Mouse (Mus musculus): ENCODE data around the gene Yif1a. TPM values are rescaled to one million over a fixed set of nuclear protein-coding genes. Genes with fewer than 3 reads are reported as not detected.
A peak's percentile ranks its signal among the peaks of the same experiment; 100 is the strongest.

The Yif1a gene
- total RNA-seq, 2 experiments from 2014 or later = 1.9 to 7.1 TPM

DNA sequence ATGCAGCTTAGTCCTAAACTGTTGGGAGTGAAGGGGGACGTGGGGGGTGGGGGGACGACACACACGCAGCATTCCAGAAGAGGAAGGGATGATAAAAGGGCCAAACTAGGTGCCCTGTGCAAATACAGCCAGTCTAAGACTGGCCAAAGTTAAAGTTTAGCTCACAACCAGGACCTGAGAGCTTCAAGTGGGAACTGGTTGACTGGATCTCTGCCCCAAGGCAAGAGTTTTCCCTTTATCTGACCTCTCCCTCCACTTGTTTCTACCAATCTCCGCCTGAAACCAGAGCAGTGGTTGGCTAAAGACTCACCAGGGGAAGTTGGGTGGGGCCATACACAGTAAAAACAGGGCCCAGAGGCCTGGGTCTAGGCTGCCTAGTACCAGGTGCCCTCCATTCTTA, 20.4 kb downstream of the Yif1a start:
- ATAC-seq (replicated peaks; ENCODE audit: low FRiP score, poor library complexity, severe bottlenecking) = no peak

DNA sequence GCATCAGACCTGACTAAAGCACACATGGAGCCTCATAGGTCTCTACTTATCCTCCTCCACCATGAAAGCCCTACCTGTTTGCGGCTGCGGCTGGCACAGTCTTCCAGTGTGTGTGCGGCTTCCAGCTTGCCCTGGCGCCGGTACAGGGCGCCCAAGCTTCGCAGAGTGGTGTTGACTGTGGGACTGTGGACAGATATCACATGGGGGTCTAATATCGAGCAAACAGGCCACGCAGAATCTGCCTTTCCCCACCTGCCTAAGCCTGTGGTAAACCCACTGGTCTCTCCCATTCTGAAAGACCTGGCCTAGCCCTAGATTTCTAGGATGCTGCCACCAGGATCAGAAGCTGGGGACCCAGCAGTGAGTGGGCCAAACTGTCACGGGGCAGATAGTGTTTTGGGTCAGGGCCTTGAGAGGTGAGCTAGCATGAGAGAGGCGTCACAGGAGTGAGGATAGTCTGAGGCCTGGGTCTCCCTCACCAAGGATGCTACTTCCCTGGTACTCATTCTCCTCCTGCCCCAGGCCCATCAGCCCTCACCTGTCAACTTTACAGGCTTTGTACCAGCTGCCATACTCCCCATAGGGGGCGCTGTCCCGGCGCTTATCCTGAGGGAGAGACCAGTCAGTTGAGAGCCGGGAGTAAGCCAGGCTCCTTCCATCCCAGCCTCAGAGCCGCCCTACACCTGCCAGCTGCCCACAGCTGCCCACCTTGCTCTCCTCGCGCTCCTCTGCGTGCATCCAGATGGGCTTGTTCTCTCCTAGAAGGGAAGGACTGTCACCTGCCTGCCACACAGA, 21.5 kb downstream of the Yif1a start:
- no peak for ATAC-seq (replicated peaks; ENCODE audit: low FRiP score, poor library complexity, severe bottlenecking)

- no peak for ATAC-seq (replicated peaks; ENCODE audit: low FRiP score, poor library complexity, severe bottlenecking)
These were observed 25.4 kb downstream of the Yif1a start for GRCm38 (mm10) chr19:5113783-5114182.

GRCm38 (mm10) chr19:5117494-5118383, 29.4 kb downstream of the Yif1a start:
- ATAC-seq (replicated peaks; ENCODE audit: low FRiP score, poor library complexity, severe bottlenecking) = peak; percentile 71

DNA sequence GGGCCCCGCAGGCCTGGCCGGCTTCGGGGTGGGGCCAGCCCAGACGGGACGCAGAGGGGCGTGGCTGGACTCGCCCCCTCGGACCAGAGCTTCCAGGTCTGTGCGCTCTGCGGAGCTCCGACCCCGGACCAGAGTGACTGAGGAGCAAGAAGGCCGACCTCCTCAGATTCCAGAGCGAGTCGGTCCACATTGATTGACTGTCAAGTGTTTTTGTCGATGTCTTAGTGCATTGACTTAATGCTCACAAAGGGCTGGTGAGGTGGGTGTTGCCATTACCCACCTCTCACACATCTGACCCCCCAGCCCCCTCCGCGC, 30.0 kb downstream of the Yif1a start, which contains the start of gene Klc2:
TSS of gene Klc2 (minus strand) at position 177 of the 315 bp plus-strand sequence.
- ATAC-seq (replicated peaks; ENCODE audit: low FRiP score, poor library complexity, severe bottlenecking) = no peak; the same call in 1 of the 2 replicates

DNA sequence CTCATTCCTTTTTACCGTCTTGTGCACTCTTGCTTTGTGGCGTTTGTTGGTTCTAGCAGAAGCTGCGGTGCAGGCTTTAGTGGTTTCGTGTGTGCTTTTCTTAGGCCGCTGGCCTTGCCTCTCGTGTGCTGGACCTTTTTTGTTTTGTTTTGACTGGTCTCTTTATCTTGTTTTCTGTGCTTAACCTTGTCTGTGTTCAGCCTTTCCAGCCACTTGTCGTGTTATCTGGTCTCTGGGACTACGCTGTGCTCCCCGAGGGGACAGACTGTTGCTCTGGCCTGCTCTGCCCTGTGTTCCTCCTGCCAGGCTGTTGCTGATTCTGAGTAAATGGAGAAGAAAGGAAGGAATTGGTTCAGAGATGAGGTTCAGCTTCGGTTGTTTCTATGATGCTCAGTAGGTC, 34.2 kb downstream of the Yif1a start:
- no peak for ATAC-seq (replicated peaks; ENCODE audit: low FRiP score, poor library complexity, severe bottlenecking)

GRCm38 (mm10) chr19:5123241-5123640, 34.9 kb downstream of the Yif1a start:
- ATAC-seq (replicated peaks; ENCODE audit: low FRiP score, poor library complexity, severe bottlenecking) = no peak

DNA sequence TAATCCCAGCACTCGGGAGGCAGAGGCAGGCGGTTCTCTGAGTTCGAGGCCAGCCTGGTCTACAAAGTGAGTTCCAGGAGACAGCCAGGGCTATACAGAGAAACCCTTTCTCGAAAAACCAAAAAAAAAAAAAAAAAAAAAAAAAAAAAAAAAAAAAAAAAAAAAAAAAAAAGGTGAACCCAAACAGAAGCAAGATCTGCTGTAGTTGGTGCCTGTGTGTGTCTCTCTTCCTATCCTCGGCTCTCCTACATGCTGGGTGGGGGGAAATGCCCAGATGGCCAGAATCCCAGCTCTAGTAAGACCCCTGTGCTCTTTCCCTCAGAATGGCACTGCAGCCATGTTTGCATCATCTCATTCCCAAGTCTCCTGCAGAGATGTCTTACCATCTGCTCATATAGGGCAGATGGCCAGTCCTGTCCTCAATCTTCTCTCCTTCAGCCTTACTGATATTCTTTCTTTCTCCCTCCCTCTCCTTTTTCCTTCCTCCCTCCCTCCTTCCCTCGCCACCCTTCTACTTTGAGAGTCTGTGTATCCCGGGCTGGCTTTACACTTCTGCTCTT, 35.8 kb downstream of the Yif1a start:
- ATAC-seq (replicated peaks; ENCODE audit: low FRiP score, poor library complexity, severe bottlenecking) = no peak

- no peak for ATAC-seq (replicated peaks; ENCODE audit: low FRiP score, poor library complexity, severe bottlenecking)
These were observed 41.4 kb downstream of the Yif1a start for GRCm38 (mm10) chr19:5129770-5130169.

DNA sequence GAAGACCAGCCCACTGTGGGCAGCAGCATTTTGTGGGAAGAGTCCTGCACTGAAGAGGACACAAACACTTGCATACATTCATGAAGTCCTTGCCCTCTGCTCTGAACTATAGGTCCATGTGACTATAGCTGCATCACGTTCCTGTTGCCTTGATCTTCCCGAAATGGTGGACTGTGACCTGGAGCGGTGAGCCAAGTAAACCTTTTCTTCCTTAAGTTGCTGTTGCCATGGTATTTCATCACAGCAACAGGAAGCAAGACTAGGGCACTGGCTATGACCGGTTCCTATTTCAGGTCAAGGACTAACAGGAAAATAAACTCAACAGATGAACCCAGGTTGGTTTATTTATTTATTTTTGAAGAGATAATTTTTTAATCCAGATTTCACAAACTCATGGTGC, 42.9 kb downstream of the Yif1a start:
- ATAC-seq (replicated peaks; ENCODE audit: low FRiP score, poor library complexity, severe bottlenecking) = no peak

DNA sequence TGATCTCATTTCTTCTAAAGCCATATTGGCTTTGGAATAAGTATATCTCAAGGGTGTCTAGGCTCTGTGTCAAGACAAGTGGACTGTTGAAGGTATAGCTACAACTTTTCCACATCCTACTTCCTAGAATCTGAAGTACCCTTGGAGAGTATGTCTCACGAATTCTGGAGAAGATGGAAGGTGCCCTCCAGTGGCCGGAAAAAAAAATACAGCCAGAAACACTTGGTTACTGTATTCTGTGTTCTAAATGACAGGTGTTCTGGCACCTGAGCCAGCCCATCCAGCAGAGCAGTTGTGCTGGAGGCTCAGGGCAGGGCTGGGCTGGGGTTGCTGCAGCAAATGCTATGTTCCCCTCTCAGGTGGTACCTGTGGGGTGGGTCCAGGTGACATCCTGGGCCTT, 51.3 kb downstream of the Yif1a start:
- 0 out of 2 replicates have a peak, but pooled peaks have one; percentile 65 for ATAC-seq (replicated peaks; ENCODE audit: low FRiP score, poor library complexity, severe bottlenecking)

Other genes starting within 250 kb of the Yif1a start
- 12.3 and 18.8 TPM in 2 replicates for gene Ccs, start 249.2 kb upstream of the Yif1a start, total RNA-seq (2015; ENCODE audit: low replicate concordance)
- 24.4 and 66.9 TPM in 2 replicates for gene Ccs, start 249.2 kb upstream of the Yif1a start, total RNA-seq (2017; ENCODE audit: low replicate concordance)
- gene Ccdc87, start 249.2 kb upstream of the Yif1a start, total RNA-seq (2015; ENCODE audit: low replicate concordance) = not detected in 2 replicates
- gene Ccdc87, start 249.2 kb upstream of the Yif1a start, total RNA-seq (2017; ENCODE audit: low replicate concordance) = not detected in 2 replicates
- gene Ctsf, start 233.4 kb upstream of the Yif1a start, total RNA-seq (2015; ENCODE audit: low replicate concordance) = 79.7 and 90.9 TPM in 2 replicates
- 51.5 and 94.7 TPM in 2 replicates for gene Ctsf, start 233.4 kb upstream of the Yif1a start, total RNA-seq (2017; ENCODE audit: low replicate concordance)
- gene Actn3, start 210.6 kb upstream of the Yif1a start, total RNA-seq (2015; ENCODE audit: low replicate concordance) = not detected in 2 replicates
- 0.56 TPM in 1 of 2 replicates, not detected in the other for gene Actn3, start 210.6 kb upstream of the Yif1a start, total RNA-seq (2017; ENCODE audit: low replicate concordance)
- 4.0 and 12.1 TPM in 2 replicates for gene Zdhhc24, start 209.9 kb upstream of the Yif1a start, total RNA-seq (2015; ENCODE audit: low replicate concordance)
- 9.6 and 10.5 TPM in 2 replicates for gene Zdhhc24, start 209.9 kb upstream of the Yif1a start, total RNA-seq (2017; ENCODE audit: low replicate concordance)
- 0.84 and 1.5 TPM in 2 replicates for gene Bbs1, start 181.9 kb upstream of the Yif1a start, total RNA-seq (2015; ENCODE audit: low replicate concordance)
- gene Bbs1, start 181.9 kb upstream of the Yif1a start, total RNA-seq (2017; ENCODE audit: low replicate concordance) = 0.42 and 1.2 TPM in 2 replicates
- gene Dpp3, start 160.3 kb upstream of the Yif1a start, total RNA-seq (2015; ENCODE audit: low replicate concordance) = 4.6 and 7.5 TPM in 2 replicates
- 6.0 and 7.3 TPM in 2 replicates for gene Dpp3, start 160.3 kb upstream of the Yif1a start, total RNA-seq (2017; ENCODE audit: low replicate concordance)
- gene Peli3, start 145.4 kb upstream of the Yif1a start, total RNA-seq (2015; ENCODE audit: low replicate concordance) = not detected in 2 replicates
- gene Peli3, start 145.4 kb upstream of the Yif1a start, total RNA-seq (2017; ENCODE audit: low replicate concordance) = not detected in 2 replicates
- 3.7 and 4.4 TPM in 2 replicates for gene Mrpl11, start 126.4 kb upstream of the Yif1a start, total RNA-seq (2015; ENCODE audit: low replicate concordance)
- gene Mrpl11, start 126.4 kb upstream of the Yif1a start, total RNA-seq (2017; ENCODE audit: low replicate concordance) = 1.8 and 7.8 TPM in 2 replicates
- not detected in 2 replicates for gene Npas4, start 98.2 kb upstream of the Yif1a start, total RNA-seq (2015; ENCODE audit: low replicate concordance)
- gene Npas4, start 98.2 kb upstream of the Yif1a start, total RNA-seq (2017; ENCODE audit: low replicate concordance) = not detected in 2 replicates
- gene Slc29a2, start 64.7 kb upstream of the Yif1a start, total RNA-seq (2015; ENCODE audit: low replicate concordance) = not detected in 2 replicates
- gene Slc29a2, start 64.7 kb upstream of the Yif1a start, total RNA-seq (2017; ENCODE audit: low replicate concordance) = not detected in 2 replicates
- gene B4gat1, start 49.7 kb upstream of the Yif1a start, total RNA-seq (2015; ENCODE audit: low replicate concordance) = 0.84 and 1.2 TPM in 2 replicates
- gene B4gat1, start 49.7 kb upstream of the Yif1a start, total RNA-seq (2017; ENCODE audit: low replicate concordance) = not detected in 2 replicates
- 0.38 TPM in 1 of 2 replicates, not detected in the other for gene AC124502.3, start 49.6 kb upstream of the Yif1a start, total RNA-seq (2015; ENCODE audit: low replicate concordance)
- 1.7 TPM in 1 of 2 replicates, not detected in the other for gene AC124502.3, start 49.6 kb upstream of the Yif1a start, total RNA-seq (2017; ENCODE audit: low replicate concordance)
- 0.96 and 10.4 TPM in 2 replicates for gene Brms1, start 47.2 kb upstream of the Yif1a start, total RNA-seq (2015; ENCODE audit: low replicate concordance)
- 12.7 and 17.6 TPM in 2 replicates for gene Brms1, start 47.2 kb upstream of the Yif1a start, total RNA-seq (2017; ENCODE audit: low replicate concordance)
- not detected in 2 replicates for gene Rin1, start 38.1 kb upstream of the Yif1a start, total RNA-seq (2015; ENCODE audit: low replicate concordance)
- gene Rin1, start 38.1 kb upstream of the Yif1a start, total RNA-seq (2017; ENCODE audit: low replicate concordance) = 0.09 TPM in 1 of 2 replicates, not detected in the other
- 0.84 TPM in 1 of 2 replicates, not detected in the other for gene Cd248, start 20.5 kb upstream of the Yif1a start, total RNA-seq (2015; ENCODE audit: low replicate concordance)
- 0.09 and 0.42 TPM in 2 replicates for gene Cd248, start 20.5 kb upstream of the Yif1a start, total RNA-seq (2017; ENCODE audit: low replicate concordance)
- gene Tmem151a, start 3.0 kb upstream of the Yif1a start, total RNA-seq (2015; ENCODE audit: low replicate concordance) = not detected in 2 replicates
- not detected in 2 replicates for gene Tmem151a, start 3.0 kb upstream of the Yif1a start, total RNA-seq (2017; ENCODE audit: low replicate concordance)
- gene Cnih2, start 10.0 kb downstream of the Yif1a start, total RNA-seq (2015; ENCODE audit: low replicate concordance) = not detected in 2 replicates
- gene Cnih2, start 10.0 kb downstream of the Yif1a start, total RNA-seq (2017; ENCODE audit: low replicate concordance) = not detected in 2 replicates
- 14.4 and 23.6 TPM in 2 replicates for gene Rab1b, start 18.5 kb downstream of the Yif1a start, total RNA-seq (2015; ENCODE audit: low replicate concordance)
- gene Rab1b, start 18.5 kb downstream of the Yif1a start, total RNA-seq (2017; ENCODE audit: low replicate concordance) = 19.4 and 22.9 TPM in 2 replicates
- gene Klc2, start 30.0 kb downstream of the Yif1a start, total RNA-seq (2015; ENCODE audit: low replicate concordance) = 4.2 TPM in 1 of 2 replicates, not detected in the other
- 1.4 TPM in 1 of 2 replicates, not detected in the other for gene Klc2, start 30.0 kb downstream of the Yif1a start, total RNA-seq (2017; ENCODE audit: low replicate concordance)
- 7.7 and 8.1 TPM in 2 replicates for gene Pacs1, start 184.6 kb downstream of the Yif1a start, total RNA-seq (2015; ENCODE audit: low replicate concordance)
- gene Pacs1, start 184.6 kb downstream of the Yif1a start, total RNA-seq (2017; ENCODE audit: low replicate concordance) = 5.3 and 7.0 TPM in 2 replicates
- gene Sf3b2, start 206.9 kb downstream of the Yif1a start, total RNA-seq (2015; ENCODE audit: low replicate concordance) = 38.5 and 55.0 TPM in 2 replicates
- 59.6 and 76.3 TPM in 2 replicates for gene Sf3b2, start 206.9 kb downstream of the Yif1a start, total RNA-seq (2017; ENCODE audit: low replicate concordance)
- gene Gal3st3, start 209.8 kb downstream of the Yif1a start, total RNA-seq (2015; ENCODE audit: low replicate concordance) = not detected in 2 replicates
- not detected in 2 replicates for gene Gal3st3, start 209.8 kb downstream of the Yif1a start, total RNA-seq (2017; ENCODE audit: low replicate concordance)
- not detected in 2 replicates for gene Catsper1, start 247.2 kb downstream of the Yif1a start, total RNA-seq (2015; ENCODE audit: low replicate concordance)
- gene Catsper1, start 247.2 kb downstream of the Yif1a start, total RNA-seq (2017; ENCODE audit: low replicate concordance) = not detected in 2 replicates

Measured in erythroblast, adult 5-6 weeks (primary cell).